Mouse (Mus musculus): Measurements from ENCODE around the gene Rars2. TPM values are rescaled to one million over a fixed set of nuclear protein-coding genes. Genes with fewer than 3 reads are reported as not detected.
"Not testable (repeated sequence)": the region's sequence is repeated elsewhere in the genome, so short reads cannot be mapped to it uniquely, and the experiment has no call there.

The Rars2 gene
- total RNA-seq (2021): 10 to 100 TPM; 22.7 to 25.3 TPM

GRCm38 (mm10) chr4:34614630-34615094 is at the start of gene Rars2, which contains the start of gene Orc3:
Rars2 (plus strand) TSS chr4:34614957.
Orc3 (minus strand) TSS chr4:34614944.
- intact Hi-C loops (cut with DNase I): loop anchor here (1.0 kb wide), 1 partner anchor 73 kb away; the partner anchor contains the start of gene Slc35a1
- DNase-seq (ENCODE audit: low spot score in 2 of 2): peak; percentile 94 to 97

GRCm38 (mm10) chr4:34566226-34566625 is 48.5 kb upstream of the Rars2 start:
- intact Hi-C loops (cut with DNase I): no loop called here
- no peak for DNase-seq (ENCODE audit: low spot score in 2 of 2)

- intact Hi-C loops (cut with DNase I): no loop called here
- DNase-seq (ENCODE audit: low spot score in 2 of 2): no peak
Measured at GRCm38 (mm10) chr4:34572876-34573275, 41.9 kb upstream of the Rars2 start.

- DNase-seq (ENCODE audit: low spot score in 2 of 2): no peak
Measured at GRCm38 (mm10) chr4:34577028-34577427, 37.7 kb upstream of the Rars2 start.

GRCm38 (mm10) chr4:34579215-34579614 is 35.5 kb upstream of the Rars2 start:
- DNase-seq (ENCODE audit: low spot score in 2 of 2): no peak
- intact Hi-C loops (cut with DNase I): no loop called here

More at GRCm38 (mm10) chr4:34577028-34577427, 37.7 kb upstream of the Rars2 start:
- intact Hi-C loops (cut with DNase I): no loop called here

GRCm38 (mm10) chr4:34581489-34581888 is 33.3 kb upstream of the Rars2 start:
- DNase-seq (ENCODE audit: low spot score in 2 of 2); intact Hi-C loops (cut with DNase I): not testable (repeated sequence)

- intact Hi-C loops (cut with DNase I): no loop called here
- DNase-seq (ENCODE audit: low spot score in 2 of 2): peak; percentile 34 to 38
Measured at GRCm38 (mm10) chr4:34581990-34582389, 32.8 kb upstream of the Rars2 start.

- no peak for DNase-seq (ENCODE audit: low spot score in 2 of 2)
- intact Hi-C loops (cut with DNase I): no loop called here
Measured at GRCm38 (mm10) chr4:34582476-34582875, 32.3 kb upstream of the Rars2 start.

GRCm38 (mm10) chr4:34583427-34583826 is 31.3 kb upstream of the Rars2 start:
- intact Hi-C loops (cut with DNase I): no loop called here

GRCm38 (mm10) chr4:34584871-34585607 is 29.7 kb upstream of the Rars2 start:
- no peak for DNase-seq (ENCODE audit: low spot score in 2 of 2)
- intact Hi-C loops (cut with DNase I): no loop called here

More at GRCm38 (mm10) chr4:34583427-34583826, 31.3 kb upstream of the Rars2 start:
- no peak for DNase-seq (ENCODE audit: low spot score in 2 of 2)

- intact Hi-C loops (cut with DNase I): no loop called here
- no peak for DNase-seq (ENCODE audit: low spot score in 2 of 2)
Measured at GRCm38 (mm10) chr4:34603123-34603522, 11.6 kb upstream of the Rars2 start.

- no peak for DNase-seq (ENCODE audit: low spot score in 2 of 2)
- intact Hi-C loops (cut with DNase I): no loop called here
Measured at GRCm38 (mm10) chr4:34606658-34607057, 8.1 kb upstream of the Rars2 start.

GRCm38 (mm10) chr4:34613571-34614145 is 1.1 kb upstream of the Rars2 start:
- intact Hi-C loops (cut with DNase I): no loop called here
- no peak for DNase-seq (ENCODE audit: low spot score in 2 of 2)

- DNase-seq (ENCODE audit: low spot score in 2 of 2): peak; percentile 35 to 40
- intact Hi-C loops (cut with DNase I): loop anchor here (1.0 kb wide), 1 partner anchor 72 kb away; the partner anchor contains the start of gene Slc35a1
Measured at GRCm38 (mm10) chr4:34615303-34615702, 546 bp downstream of the Rars2 start.

GRCm38 (mm10) chr4:34616146-34616545 is 1.4 kb downstream of the Rars2 start:
- DNase-seq (ENCODE audit: low spot score in 2 of 2): no peak
- intact Hi-C loops (cut with DNase I): no loop called here

- DNase-seq (ENCODE audit: low spot score in 2 of 2): no peak
- intact Hi-C loops (cut with DNase I): no loop called here
Measured at GRCm38 (mm10) chr4:34625556-34625955, 10.8 kb downstream of the Rars2 start.

- intact Hi-C loops (cut with DNase I): no loop called here
- DNase-seq (ENCODE audit: low spot score in 2 of 2): no peak
Measured at GRCm38 (mm10) chr4:34626401-34626800, 11.6 kb downstream of the Rars2 start.

- intact Hi-C loops (cut with DNase I): no loop called here
- no peak for DNase-seq (ENCODE audit: low spot score in 2 of 2)
Measured at GRCm38 (mm10) chr4:34629956-34630355, 15.2 kb downstream of the Rars2 start.

GRCm38 (mm10) chr4:34634129-34634528 is 19.4 kb downstream of the Rars2 start:
- no peak for DNase-seq (ENCODE audit: low spot score in 2 of 2)
- intact Hi-C loops (cut with DNase I): no loop called here

GRCm38 (mm10) chr4:34636036-34636435 is 21.3 kb downstream of the Rars2 start:
- intact Hi-C loops (cut with DNase I): no loop called here
- no peak for DNase-seq (ENCODE audit: low spot score in 2 of 2)

- no peak for DNase-seq (ENCODE audit: low spot score in 2 of 2)
- intact Hi-C loops (cut with DNase I): no loop called here
Measured at GRCm38 (mm10) chr4:34637386-34637785, 22.6 kb downstream of the Rars2 start.

Data from left cerebral cortex, postnatal 36 days (tissue).